Mouse (Mus musculus) cortical plate, adult 2 months (tissue): ENCODE results near the gene Ccdc78.

Experiments used
- CTCF ChIP-seq: fragments of 200-500 bp; IDR thresholded peaks from 2 replicates; pipeline ENCODE4 v1.5.1; 2011; ENCODE audit warnings: mild to moderate bottlenecking, control low read depth, low read length; ENCODE audit not compliant: insufficient read depth; ENCODE audit errors: extremely low read depth
- POLR2A ChIP-seq: fragments of 200-500 bp; IDR thresholded peaks from 2 replicates; pipeline ENCODE4 v1.6.1; 2011; ENCODE audit warnings: mild to moderate bottlenecking, low read length, control low read depth; ENCODE audit not compliant: insufficient read depth; ENCODE audit errors: extremely low read depth

DNA sequence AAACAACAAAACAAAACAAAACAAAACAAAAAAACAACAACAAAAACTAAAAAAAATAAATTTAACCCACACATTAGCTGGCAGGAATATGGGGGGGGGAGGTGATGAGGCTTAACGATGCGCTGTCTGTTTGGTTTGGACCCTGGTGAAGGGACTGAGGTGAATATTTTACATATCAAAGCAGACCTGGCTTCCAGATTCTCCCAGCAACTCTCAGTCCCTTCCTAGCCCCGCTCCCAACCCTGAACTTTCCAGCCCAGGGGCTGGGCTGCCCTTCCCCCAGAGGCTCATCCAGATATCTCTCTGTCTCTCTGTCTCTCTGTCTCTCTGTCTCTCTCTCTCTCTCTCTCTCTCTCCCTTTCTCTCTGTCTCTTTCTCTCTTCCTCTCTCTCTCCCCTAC, 23.8 kb upstream of the Ccdc78 start:
- TF ChIP-seq POLR2A, result no peak
- no peak for TF ChIP-seq CTCF
